Mouse (Mus musculus) lung, adult 2 months (tissue): Measurements from ENCODE around the gene Gm3776.

Experiments used
- CTCF ChIP-seq: fragments of 200-500 bp; IDR thresholded peaks from 2 replicates; pipeline ENCODE4 v1.5.1; 2011; ENCODE audit warnings: mild to moderate bottlenecking, low read length, control low read depth; ENCODE audit not compliant: insufficient read depth
- POLR2A ChIP-seq: fragments of 200-500 bp; IDR thresholded peaks from 2 replicates; pipeline ENCODE4 v1.6.1; 2011; ENCODE audit warnings: low read depth, mild to moderate bottlenecking, control low read depth, low read length, borderline replicate concordance; ENCODE audit errors: extremely low read depth

GRCm38 (mm10) chr9:78298232-78298631 is 41.3 kb downstream of the Gm3776 start:
- TF ChIP-seq POLR2A: no peak
- no peak for TF ChIP-seq CTCF
